Mouse (Mus musculus) retina, adult 2 months (tissue): ENCODE measurements at regions not wholly inside any gene's neighbourhood (a gene's known extent, or its start where the extent isn't known, plus 50 kb on each side); places are given as distances from the start of the nearest gene placed in this dataset.

Source experiments
- DNase-seq: peaks from one replicate; pipeline ENCODE4 v3.0.0-alpha.2; 2012; ENCODE audit warnings: low read depth, low spot score

- DNase-seq = no peak
Observed at GRCm38 (mm10) chr8:34488746-34489400, 377.3 kb upstream of the Gm10131 start.

GRCm38 (mm10) chr8:34486433-34487096 lies 375.0 kb upstream of the Gm10131 start:
- no peak for DNase-seq

- DNase-seq = no peak
Observed at GRCm38 (mm10) chr8:34485905-34486304, 374.4 kb upstream of the Gm10131 start.

- DNase-seq = no peak
Observed at GRCm38 (mm10) chr8:34485346-34485745, 373.8 kb upstream of the Gm10131 start.

- peak; percentile 30 for DNase-seq
Observed at GRCm38 (mm10) chr8:34484551-34485335, 373.2 kb upstream of the Gm10131 start.

GRCm38 (mm10) chr8:34483212-34483611 lies 371.7 kb upstream of the Gm10131 start:
- DNase-seq = no peak

- DNase-seq = no peak
Observed at GRCm38 (mm10) chr8:34482676-34483075, 371.1 kb upstream of the Gm10131 start.

GRCm38 (mm10) chr8:34480496-34480895 lies 369.0 kb upstream of the Gm10131 start:
- no peak for DNase-seq

GRCm38 (mm10) chr8:34478891-34479290 lies 367.4 kb upstream of the Gm10131 start:
- DNase-seq = no peak

- no peak for DNase-seq
Observed at GRCm38 (mm10) chr8:34478465-34478864, 366.9 kb upstream of the Gm10131 start.

GRCm38 (mm10) chr8:34476146-34476820 lies 364.7 kb upstream of the Gm10131 start:
- no peak for DNase-seq

GRCm38 (mm10) chr8:34474593-34474992 lies 363.1 kb upstream of the Gm10131 start:
- DNase-seq = no peak

- no peak for DNase-seq
Observed at GRCm38 (mm10) chr8:34473769-34474168, 362.2 kb upstream of the Gm10131 start.

GRCm38 (mm10) chr8:34473301-34473700 lies 361.8 kb upstream of the Gm10131 start:
- no peak for DNase-seq

GRCm38 (mm10) chr8:34472846-34473245 lies 361.3 kb upstream of the Gm10131 start:
- DNase-seq = peak; percentile 16

- peak; percentile 20 for DNase-seq
Observed at GRCm38 (mm10) chr8:34472434-34472833, 360.9 kb upstream of the Gm10131 start.

- DNase-seq = no peak
Observed at GRCm38 (mm10) chr8:34469091-34469490, 357.6 kb upstream of the Gm10131 start.

GRCm38 (mm10) chr8:34466786-34467364 lies 355.3 kb upstream of the Gm10131 start:
- DNase-seq = no peak

GRCm38 (mm10) chr8:34465398-34465797 lies 353.9 kb upstream of the Gm10131 start:
- DNase-seq = no peak

- no peak for DNase-seq
Observed at GRCm38 (mm10) chr8:34462262-34462661, 350.7 kb upstream of the Gm10131 start.

- DNase-seq = no peak
Observed at GRCm38 (mm10) chr8:34458300-34458699, 346.8 kb upstream of the Gm10131 start.

- DNase-seq = no peak
Observed at GRCm38 (mm10) chr8:34456543-34456942, 345.0 kb upstream of the Gm10131 start.
